Mouse (Mus musculus) MEL (cell line): Measurements from ENCODE around the gene Fam98b. TPM values are rescaled to one million over a fixed set of nuclear protein-coding genes. Genes with fewer than 3 reads are reported as not detected.

Experiments used
- DNase-seq: peaks from one replicate; pipeline ENCODE4 v3.0.0; 2011; ENCODE audit warnings: low read depth, low spot score
- H3K27ac ChIP-seq: 2 replicates; pipeline ENCODE4 v1.5.1; 2012; ENCODE audit warnings: low read depth, mild to moderate bottlenecking, control low read depth, low read length, moderate library complexity; ENCODE audit not compliant: control insufficient read depth
- H3K27me3 ChIP-seq, 2 experiments: fragments of 150-350 bp in 1 of 2; sonication (generic) in 1 of 2; 2 replicates each; pipeline ENCODE4 v1.6.1; 2012; ENCODE audit warnings: low read length in 2 of 2, mild to moderate bottlenecking in 2 of 2, improper control_type of control experiment in 1 of 2, moderate library complexity in 1 of 2; ENCODE audit not compliant: insufficient read depth in 2 of 2, control insufficient read depth in 1 of 2
- H3K36me3 ChIP-seq, 2 experiments: 2 replicates each; pipeline ENCODE4 v1.6.1; 2012 to 2014; ENCODE audit warnings: low read length in 2 of 2, improper control_type of control experiment in 1 of 2, inconsistent platforms in 1 of 2, mild to moderate bottlenecking in 1 of 2; ENCODE audit not compliant: insufficient read depth in 2 of 2, control insufficient read depth in 1 of 2
- H3K4me1 ChIP-seq, 2 experiments: fragments of 150-350 bp in 1 of 2; sonication (generic) in 1 of 2; 2 replicates each; pipeline ENCODE4 v1.6.1; 2012; ENCODE audit warnings: low read length in 2 of 2, improper control_type of control experiment in 1 of 2, mild to moderate bottlenecking in 1 of 2; ENCODE audit not compliant: insufficient read depth in 2 of 2, control insufficient read depth in 1 of 2
- H3K4me3 ChIP-seq, 2 experiments: fragments of 150-350 bp in 1 of 2; sonication (generic) in 1 of 2; 2 replicates each; pipeline ENCODE4 v1.5.1; 2012; ENCODE audit warnings: low read depth in 2 of 2, low read length in 2 of 2, mild to moderate bottlenecking in 2 of 2, moderate library complexity in 2 of 2, control low read depth in 1 of 2, improper control_type of control experiment in 1 of 2; ENCODE audit not compliant: control insufficient read depth in 1 of 2, insufficient read depth in 1 of 2
- H3K79me2 ChIP-seq: 2 replicates; pipeline ENCODE4 v1.6.1; 2012; ENCODE audit warnings: mild to moderate bottlenecking, low read length, moderate library complexity; ENCODE audit not compliant: control insufficient read depth, poor library complexity, insufficient read depth
- H3K9ac ChIP-seq: 2 replicates; pipeline ENCODE4 v1.6.1; 2012; ENCODE audit warnings: low read depth, mild to moderate bottlenecking, control low read depth, low read length, moderate library complexity; ENCODE audit not compliant: control insufficient read depth, poor library complexity, severe bottlenecking
- H3K9me3 ChIP-seq: fragments of 150-350 bp; sonication (generic); replicated peaks from 2 replicates; pipeline ENCODE4 v1.6.1; 2012; ENCODE audit warnings: mild to moderate bottlenecking, low read length, improper control_type of control experiment, moderate library complexity; ENCODE audit not compliant: insufficient read depth
- BHLHE40 ChIP-seq: IDR thresholded peaks from 2 replicates; pipeline ENCODE4 v1.6.1; 2012; ENCODE audit warnings: low read depth, mild to moderate bottlenecking, inconsistent platforms, low read length, improper control_type of control experiment, borderline replicate concordance
- CHD1 ChIP-seq: IDR thresholded peaks from 2 replicates; pipeline ENCODE4 v1.6.1; 2012; ENCODE audit warnings: low read depth, mild to moderate bottlenecking, inconsistent platforms, low read length, improper control_type of control experiment
- CHD2 ChIP-seq: IDR thresholded peaks from 2 replicates; pipeline ENCODE4 v1.6.1; 2011; ENCODE audit warnings: low read length, improper control_type of control experiment
- CTCF ChIP-seq, 3 experiments: IDR thresholded peaks in 2 of 3; conservative IDR thresholded peaks in 1 of 3; 2 replicates each; pipeline ENCODE4 v1.5.1; 2011 to 2012; ENCODE audit warnings: low read length in 3 of 3, low read depth in 2 of 3, mild to moderate bottlenecking in 2 of 3, improper control_type of control experiment in 1 of 3, inconsistent platforms in 1 of 3, mixed read lengths in 1 of 3, moderate library complexity in 1 of 3; ENCODE audit not compliant: control insufficient read depth in 1 of 3, insufficient read depth in 1 of 3, poor library complexity in 1 of 3, severe bottlenecking in 1 of 3
- E2F4 ChIP-seq: IDR thresholded peaks from 2 replicates; pipeline ENCODE4 v1.6.1; 2011; ENCODE audit warnings: low read depth, low read length, improper control_type of control experiment, borderline replicate concordance
- ETS1 ChIP-seq: IDR thresholded peaks from 2 replicates; pipeline ENCODE4 v1.6.1; 2012; ENCODE audit warnings: low read depth, mild to moderate bottlenecking, inconsistent platforms, low read length, improper control_type of control experiment, moderate library complexity
- HCFC1 ChIP-seq: IDR thresholded peaks from 2 replicates; pipeline ENCODE4 v1.6.1; 2012; ENCODE audit warnings: low read depth, mild to moderate bottlenecking, inconsistent platforms, low read length, improper control_type of control experiment, moderate library complexity
- KAT2A ChIP-seq: conservative IDR thresholded peaks from 2 replicates; pipeline ENCODE4 v1.6.1; 2012; ENCODE audit warnings: low read depth, low read length, improper control_type of control experiment, inconsistent platforms
- MYC ChIP-seq: IDR thresholded peaks from 2 replicates; pipeline ENCODE4 v1.6.1; 2011; ENCODE audit warnings: low read depth, mild to moderate bottlenecking, low read length, improper control_type of control experiment, moderate library complexity
- NELFE ChIP-seq: IDR thresholded peaks from 2 replicates; pipeline ENCODE4 v1.6.1; 2011; ENCODE audit warnings: low read depth, low read length, improper control_type of control experiment
- NRF1 ChIP-seq: IDR thresholded peaks from 2 replicates; pipeline ENCODE4 v1.6.1; 2014; ENCODE audit warnings: low read depth, mild to moderate bottlenecking, inconsistent platforms, low read length, improper control_type of control experiment, moderate library complexity; ENCODE audit not compliant: poor library complexity, insufficient read depth, severe bottlenecking
- POLR2A ChIP-seq, 2 experiments: IDR thresholded peaks; 2 replicates each; pipeline ENCODE4 v1.6.1; 2011 to 2012; ENCODE audit warnings: low read length in 2 of 2, mild to moderate bottlenecking in 2 of 2, control low read depth in 1 of 2, improper control_type of control experiment in 1 of 2, low read depth in 1 of 2, moderate library complexity in 1 of 2; ENCODE audit not compliant: control insufficient read depth in 1 of 2, insufficient read depth in 1 of 2, poor library complexity in 1 of 2
- RCOR1 ChIP-seq: IDR thresholded peaks from 2 replicates; pipeline ENCODE4 v1.6.1; 2012; ENCODE audit warnings: low read depth, mild to moderate bottlenecking, inconsistent platforms, low read length, improper control_type of control experiment
- SIN3A ChIP-seq: IDR thresholded peaks from 2 replicates; pipeline ENCODE4 v1.6.1; 2012; ENCODE audit warnings: low read length, improper control_type of control experiment, inconsistent platforms
- SMC3 ChIP-seq: IDR thresholded peaks from 2 replicates; pipeline ENCODE4 v1.6.1; 2011; ENCODE audit warnings: low read depth, low read length, improper control_type of control experiment
- TAL1 ChIP-seq: IDR thresholded peaks from 2 replicates; pipeline ENCODE4 v1.6.1; 2012; ENCODE audit warnings: mild to moderate bottlenecking, inconsistent platforms, low read length, moderate library complexity, mixed read lengths
- TBP ChIP-seq: IDR thresholded peaks from 2 replicates; pipeline ENCODE4 v1.8.0; 2011; ENCODE audit warnings: low read depth, low read length, improper control_type of control experiment
- USF1 ChIP-seq: IDR thresholded peaks from 2 replicates; pipeline ENCODE4 v1.6.1; 2014; ENCODE audit warnings: low read depth, mild to moderate bottlenecking, inconsistent platforms, low read length, improper control_type of control experiment, moderate library complexity
- ZC3H11A ChIP-seq: IDR thresholded peaks from 2 replicates; pipeline ENCODE4 v1.6.1; 2012; ENCODE audit warnings: low read depth, mild to moderate bottlenecking, inconsistent platforms, low read length, improper control_type of control experiment
- ZKSCAN1 ChIP-seq: IDR thresholded peaks from 2 replicates; pipeline ENCODE4 v1.6.1; 2012; ENCODE audit warnings: low read depth, mild to moderate bottlenecking, inconsistent platforms, low read length, improper control_type of control experiment, moderate library complexity
- ZMIZ1 ChIP-seq: IDR thresholded peaks from 2 replicates; pipeline ENCODE4 v1.6.1; 2012; ENCODE audit warnings: low read depth, mild to moderate bottlenecking, inconsistent platforms, low read length, improper control_type of control experiment, moderate library complexity
- polyA plus RNA-seq, 2 experiments: library from polyadenylated mRNA; stranded (reverse) in 1 of 2; unstranded in 1 of 2; fragments of >175 nt in 1 of 2; fragments of >200 nt in 1 of 2; gene quantifications; 2 replicates each; pipeline versions ENCODE4 v1.2.1 to v1.2.4; 2012; ENCODE audit warnings: low replicate concordance in 2 of 2, low read depth in 1 of 2; ENCODE audit not compliant: insufficient read length in 2 of 2, insufficient read depth in 1 of 2, missing spikeins in 1 of 2
- total RNA-seq: library from RNA; depleted of rRNA; stranded (reverse); fragments of 300-350 nt; gene quantifications from 2 replicates; pipeline ENCODE4 v1.2.3, GENCODE M21; 2012

The Fam98b gene
- total and polyA plus RNA-seq, 3 experiments, result 14.3 to 228 (median 54.9) TPM

DNA sequence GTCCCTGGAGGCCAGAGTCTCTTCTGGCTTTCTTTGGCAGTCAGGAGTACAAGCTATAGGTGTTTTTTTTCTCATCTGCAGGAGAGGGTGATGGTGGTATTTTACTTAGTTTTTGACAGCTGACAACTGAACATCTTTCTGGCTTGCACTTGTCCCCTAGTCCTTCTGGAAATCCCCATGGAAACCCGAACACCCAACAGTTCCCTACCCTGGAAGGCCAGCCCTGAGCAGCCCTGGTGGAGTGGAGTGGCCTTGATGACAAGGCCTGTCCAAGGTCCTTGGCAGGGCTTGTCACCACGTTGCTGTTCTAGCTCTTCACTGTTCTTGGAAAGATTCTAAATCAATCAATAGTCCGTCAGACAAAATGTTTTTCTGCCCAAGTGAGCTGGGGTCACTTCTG is 45.0 kb upstream of the Fam98b start:
- Histone ChIP-seq H3K9me3 (no peaks in the 10 kb centered on the region), H3K9ac (no peak overlapping the region), H3K4me1 (no peaks in the 10 kb centered on the region), H3K36me3 (no peaks in the 10 kb centered on the region), H3K27ac (no peak overlapping the region), H3K4me3 (no peak overlapping the region), H3K79me2 (no peaks in the 10 kb centered on the region), H3K27me3 (peaks cover 0 to 5% of the 10 kb centered on the region in 2 experiments)
- no peak for TF ChIP-seq TAL1
- no peak for TF ChIP-seq CHD1
- no peak for TF ChIP-seq CTCF (IDR thresholded peaks at IDR 0.05 in 2 of 3, conservative IDR thresholded peaks at IDR 0.05 in 1 of 3; ENCODE audit: control insufficient read depth in 1 of 3, insufficient read depth in 1 of 3, low read depth in 2 of 3, low read length in 3 of 3, poor library complexity in 1 of 3, severe bottlenecking in 1 of 3)
- no peak for TF ChIP-seq HCFC1
- TF ChIP-seq KAT2A, result no peak
- TF ChIP-seq NELFE, result no peak
- no peak for TF ChIP-seq USF1
- TF ChIP-seq SIN3A, result no peak
- TF ChIP-seq NRF1, result no peak
- no peak for TF ChIP-seq E2F4
- no peak for TF ChIP-seq POLR2A (IDR thresholded peaks at IDR 0.05; ENCODE audit: control insufficient read depth in 1 of 2, insufficient read depth in 1 of 2, low read depth in 1 of 2, low read length in 2 of 2, poor library complexity in 1 of 2)
- TF ChIP-seq CHD2, result no peak
- TF ChIP-seq RCOR1, result no peak
- no peak for TF ChIP-seq MYC
- no peak for TF ChIP-seq BHLHE40
- DNase-seq, result no peak

DNA sequence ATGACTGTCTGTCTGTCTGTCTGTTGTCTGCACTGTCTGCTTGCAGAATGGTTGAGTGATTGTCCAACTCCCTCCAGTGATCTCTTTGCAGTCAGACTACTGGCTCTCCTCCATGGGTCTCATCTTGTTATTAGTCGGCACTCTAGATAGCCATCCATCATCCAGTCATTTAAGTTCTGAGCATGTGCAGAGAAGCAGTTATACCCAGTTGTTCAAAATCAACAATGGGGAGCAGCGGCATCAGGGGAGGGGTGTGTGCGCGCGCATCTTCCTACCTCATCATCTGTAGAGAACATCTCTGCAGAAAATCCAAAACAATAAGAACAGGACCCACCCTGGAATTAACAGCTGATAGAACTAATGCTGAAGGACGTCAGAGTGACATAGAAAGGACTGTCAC is 44.5 kb upstream of the Fam98b start:
- H3K9ac ChIP-seq, result no peak overlapping the region
- no peaks in the 10 kb centered on the region for H3K79me2 ChIP-seq
- no peaks in the 10 kb centered on the region for H3K9me3 ChIP-seq
- DNase-seq, result no peak
- no peak overlapping the region for H3K27ac ChIP-seq
- H3K4me3 ChIP-seq, result no peak overlapping the region
- H3K4me1 ChIP-seq, result no peaks in the 10 kb centered on the region
- H3K27me3 ChIP-seq, result peaks cover 0 to 3% of the 10 kb centered on the region in 2 experiments
- TF ChIP-seq CTCF (IDR thresholded peaks at IDR 0.05 in 2 of 3, conservative IDR thresholded peaks at IDR 0.05 in 1 of 3; ENCODE audit: control insufficient read depth in 1 of 3, insufficient read depth in 1 of 3, low read depth in 2 of 3, low read length in 3 of 3, poor library complexity in 1 of 3, severe bottlenecking in 1 of 3) (no peak), ZC3H11A (no peak), TBP (no peak), TAL1 (no peak), SMC3 (no peak), POLR2A (IDR thresholded peaks at IDR 0.05; ENCODE audit: control insufficient read depth in 1 of 2, insufficient read depth in 1 of 2, low read depth in 1 of 2, low read length in 2 of 2, poor library complexity in 1 of 2) (no peak), ZMIZ1 (no peak), NELFE (no peak), CHD1 (no peak), ETS1 (no peak), ZKSCAN1 (no peak)
- no peaks in the 10 kb centered on the region for H3K36me3 ChIP-seq
